ENCODE assay signal across 11 mouse cellular contexts in genomic region chr3:30741306-30741705, GRCm38 (mm10). TPM values are rescaled to one million over a fixed set of nuclear protein-coding genes. Genes with fewer than 3 reads are reported as not detected.
A peak's percentile ranks its signal among the peaks of the same experiment; 100 is the strongest.
DNase-seq lines count a peak whose midpoint lies in the region; ATAC-seq and TF ChIP-seq lines count a peak whose summit lies in the region.
"Had no signal": no experiment of that assay in that cellular context is flagged by ENCODE, and none has a peak within 500 bp of the region (broad histone marks: within the 10 kb centered on the region; RNA-seq: fewer than 3 reads in every experiment).

No protein-coding gene starts in this region.

- no peaks in the 10 kb centered on the region for H3K79me2 ChIP-seq in heart, adult 2 months (replicated peaks; ENCODE audit: control insufficient read depth, insufficient read depth, low read length)

- intact Hi-C loops in heart, adult 2 months (cut with DNase I) = no loop called here

- no peak for TF ChIP-seq EP300 in heart, adult 2 months (IDR thresholded peaks at IDR 0.05; ENCODE audit: insufficient read depth, low read depth, low read length)

- H3K9me3 ChIP-seq in heart, embryonic 10.5 days = no peaks in the 10 kb centered on the region
- no peaks in the 10 kb centered on the region for H3K9me3 ChIP-seq in forebrain, embryonic 12.5 days
- H3K9me3 ChIP-seq: limb, embryonic 15.5 days had no signal

- no peaks in the 10 kb centered on the region for H3K36me3 ChIP-seq in heart, adult 2 months (ENCODE audit: control insufficient read depth, insufficient read depth, low read length)
- H3K36me3 ChIP-seq in heart, embryonic 10.5 days = no peaks in the 10 kb centered on the region
- no peaks in the 10 kb centered on the region for H3K36me3 ChIP-seq in forebrain, embryonic 12.5 days (replicated peaks)
- no peaks in the 10 kb centered on the region for H3K36me3 ChIP-seq in thymus, adult 2 months (ENCODE audit: control insufficient read depth, insufficient read depth, low read length)
- H3K36me3 ChIP-seq: limb, embryonic 15.5 days had no signal

- H3K4me1 ChIP-seq in heart, adult 2 months (ENCODE audit: control insufficient read depth, insufficient read depth, low read length) = no peaks in the 10 kb centered on the region
- 0 out of 2 replicates have a peak, but pooled peaks cover 3% of the 10 kb centered on the region for H3K4me1 ChIP-seq in heart, embryonic 10.5 days
- peaks cover 7% of the 10 kb centered on the region for H3K4me1 ChIP-seq in forebrain, embryonic 12.5 days
- no peaks in the 10 kb centered on the region for H3K4me1 ChIP-seq in thymus, adult 2 months (replicated peaks; ENCODE audit: control insufficient read depth, insufficient read depth, low read length)
- H3K4me1 ChIP-seq: limb, embryonic 15.5 days had no signal

- no peak overlapping the region for H3K27ac ChIP-seq in heart, adult 2 months
- no peak overlapping the region for H3K27ac ChIP-seq in heart, embryonic 10.5 days
- no peak overlapping the region for H3K27ac ChIP-seq in forebrain, embryonic 12.5 days
- no peak overlapping the region for H3K27ac ChIP-seq in thymus, adult 2 months (ENCODE audit: control insufficient read depth, insufficient read depth, low read length)
- H3K27ac ChIP-seq: limb, embryonic 15.5 days had no signal

- WGBS in heart, adult 2 months = 49% methylated on average over 6 of the region's 6 CpGs
- WGBS in heart, embryonic 10.5 days = 73% methylated on average over 6 of the region's 6 CpGs
- WGBS in forebrain, embryonic 12.5 days = 89% methylated on average over 6 of the region's 6 CpGs
- 94% methylated on average over 6 of the region's 6 CpGs for WGBS in thymus, adult 2 months

- H3K4me3 ChIP-seq in heart, adult 2 months = no peak overlapping the region
- H3K4me3 ChIP-seq in heart, embryonic 10.5 days = no peak overlapping the region
- H3K4me3 ChIP-seq in forebrain, embryonic 12.5 days (replicated peaks) = no peak overlapping the region
- no peak overlapping the region for H3K4me3 ChIP-seq in thymus, adult 2 months (ENCODE audit: control insufficient read depth, insufficient read depth, low read length)
- H3K4me3 ChIP-seq: erythroblast, embryonic 14.5 days; limb, embryonic 15.5 days had no signal

- ATAC-seq in forebrain, embryonic 12.5 days (ENCODE audit: low FRiP score) = no peak

- H3K9ac ChIP-seq in heart, adult 2 months (ENCODE audit: low read depth, low read length) = no peak overlapping the region
- H3K9ac ChIP-seq in forebrain, embryonic 12.5 days = no peak overlapping the region
- H3K9ac ChIP-seq: limb, embryonic 15.5 days had no signal

- no peak for TF ChIP-seq CTCF in heart, adult 2 months (IDR thresholded peaks at IDR 0.05)
- TF ChIP-seq CTCF in thymus, adult 2 months (IDR thresholded peaks at IDR 0.05; ENCODE audit: borderline replicate concordance, control insufficient read depth, extremely low read depth, insufficient read depth, low read length, poor library complexity) = no peak

- DNase-seq in heart, adult 2 months = peak; percentile 41 to 53
- no peak for DNase-seq in heart, embryonic 10.5 days (ENCODE audit: low spot score)
- peak; percentile 67 to 79 for DNase-seq in cerebellum, postnatal 25 days
- peak; percentile 77 to 78 for DNase-seq in kidney, adult 8-10 months
- peak; percentile 59 for DNase-seq in right cerebral cortex, postnatal 14 days
- DNase-seq in spleen, adult 12 weeks (ENCODE audit: low spot score) = no peak
- no peak for DNase-seq in thymus, adult 2 months

- H3K4me2 ChIP-seq in forebrain, embryonic 12.5 days = no peak overlapping the region
- H3K4me2 ChIP-seq: limb, embryonic 15.5 days had no signal

- TF ChIP-seq POLR2A in heart, adult 2 months (IDR thresholded peaks at IDR 0.05; ENCODE audit: insufficient read depth, low read depth, low read length) = no peak
- no peak for TF ChIP-seq POLR2A in thymus, adult 2 months (IDR thresholded peaks at IDR 0.05; ENCODE audit: control insufficient read depth, extremely low read depth, insufficient read depth, low read length, poor library complexity)

- no peaks in the 10 kb centered on the region for H3K27me3 ChIP-seq in heart, adult 2 months (ENCODE audit: control insufficient read depth, insufficient read depth, low read length)
- no peaks in the 10 kb centered on the region for H3K27me3 ChIP-seq in heart, embryonic 10.5 days (ENCODE audit: insufficient read depth, poor library complexity, severe bottlenecking)
- H3K27me3 ChIP-seq in forebrain, embryonic 12.5 days = no peaks in the 10 kb centered on the region
- no peaks in the 10 kb centered on the region for H3K27me3 ChIP-seq in thymus, adult 2 months (ENCODE audit: control insufficient read depth, insufficient read depth, low read length)
- H3K27me3 ChIP-seq: limb, embryonic 15.5 days had no signal

RNA-seq across cellular contexts. Expression of gene Samd7, which starts 4.8 kb away (rescaled TPM):
- total RNA-seq in heart, adult 2 months (2021) = not detected
- polyA plus RNA-seq in heart, adult 2 months (2012; rRNA removed) = not detected in 2 replicates
- not detected in 2 replicates for polyA plus RNA-seq in heart, embryonic 10.5 days (2016; fragmentation: Nextera tagmentation; extraction: Ambion mirVana)
- polyA plus RNA-seq in forebrain, embryonic 12.5 days (2016; fragmentation: Nextera tagmentation; extraction: Ambion mirVana) = not detected in 2 replicates
- not detected in 2 replicates for polyA plus RNA-seq in thymus, adult 2 months (2012; rRNA removed)
- total RNA-seq: adrenal gland, adult 18-20 months had no signal
- polyA plus RNA-seq: erythroblast, embryonic 14.5 days; limb, embryonic 15.5 days had no signal

RNA-seq across cellular contexts. Expression of gene Lrrc31, which starts 41.7 kb away (rescaled TPM):
- under 1 TPM; 0.11 to 0.18 TPM for total RNA-seq in heart, adult 2 months (2021)
- 0.23 TPM in 2 replicates for polyA plus RNA-seq in heart, adult 2 months (2012; rRNA removed)
- polyA plus RNA-seq in heart, embryonic 10.5 days (2016; fragmentation: Nextera tagmentation; extraction: Ambion mirVana) = not detected in 2 replicates
- polyA plus RNA-seq in forebrain, embryonic 12.5 days (2016; fragmentation: Nextera tagmentation; extraction: Ambion mirVana) = not detected in 2 replicates
- 0.23 and 0.31 TPM in 2 replicates for polyA plus RNA-seq in thymus, adult 2 months (2012; rRNA removed)
- polyA plus RNA-seq: erythroblast, embryonic 14.5 days had no signal

RNA-seq across cellular contexts. Expression of gene Sec62, which starts 51.4 kb away (rescaled TPM):
- 10 to 100 TPM; 36.6 to 41.5 TPM for total RNA-seq in heart, adult 2 months (2021)
- 12.9 and 19.7 TPM in 2 replicates for polyA plus RNA-seq in heart, adult 2 months (2012; rRNA removed)
- 39.4 and 47.6 TPM in 2 replicates for polyA plus RNA-seq in heart, embryonic 10.5 days (2016; fragmentation: Nextera tagmentation; extraction: Ambion mirVana)
- 80.9 and 86.9 TPM in 2 replicates for polyA plus RNA-seq in forebrain, embryonic 12.5 days (2016; fragmentation: Nextera tagmentation; extraction: Ambion mirVana)
- 12.7 and 12.9 TPM in 2 replicates for polyA plus RNA-seq in thymus, adult 2 months (2012; rRNA removed)

Comparison
In these comparisons a context has a peak if more than half of its experiments do, and no peak if none do; other contexts are left out.
1. DNase-seq: peak in heart, adult 2 months (2 of 2), cerebellum, postnatal 25 days (2 of 2), kidney, adult 8-10 months (2 of 2) and right cerebral cortex, postnatal 14 days (single experiment); none in heart, embryonic 10.5 days (single experiment), spleen, adult 12 weeks (single experiment) and thymus, adult 2 months (single experiment).